Mouse (Mus musculus): Measurements from ENCODE around the gene Adamtsl2.
A peak's percentile ranks its signal among the peaks of the same experiment; 100 is the strongest.

DNA sequence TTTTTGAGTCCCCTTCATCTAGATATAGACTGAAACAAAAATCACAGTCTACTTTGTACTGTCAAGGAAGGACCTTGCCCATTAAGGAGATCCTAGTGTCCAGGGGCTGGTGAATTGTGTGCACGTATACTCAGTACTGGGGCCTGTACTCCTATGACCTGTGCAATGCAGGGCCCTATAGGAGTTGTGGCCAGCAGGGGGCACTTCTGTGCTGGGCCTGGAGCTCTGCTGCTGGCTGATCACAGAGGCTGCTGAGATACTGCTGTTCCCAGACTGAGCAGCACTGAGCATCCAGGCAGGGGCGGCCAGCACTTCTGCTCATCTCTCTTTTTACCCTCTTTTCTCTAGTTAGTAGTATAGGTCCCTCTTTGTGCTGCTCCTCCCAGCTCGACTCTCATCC is 35.7 kb upstream of the Adamtsl2 start:
- TF ChIP-seq CTCF (IDR thresholded peaks at IDR 0.05; ENCODE audit: control insufficient read depth, insufficient read depth, insufficient replicate concordance, low read depth, low read length) = peak; percentile 65
- TF ChIP-seq POLR2A (IDR thresholded peaks at IDR 0.05; ENCODE audit: control insufficient read depth, low read depth, low read length) = no peak

Data from testis, adult 2 months (tissue).